Mouse (Mus musculus): ENCODE data around the gene Gse1.
A peak's percentile ranks its signal among the peaks of the same experiment; 100 is the strongest.

Gene Gse1

GRCm38 (mm10) chr8:120307103-120307502, 78.8 kb downstream of the Gse1 start:
- Histone ChIP-seq H3K27me3 (ENCODE audit: insufficient read depth, low read length) (peaks cover 56% of the 10 kb centered on the region), H3K4me3 (replicated peaks; ENCODE audit: low read length) (no peak overlapping the region), H3K36me3 (ENCODE audit: insufficient read depth, low read length) (no peaks in the 10 kb centered on the region), H3K4me1 (replicated peaks; ENCODE audit: low read depth, low read length) (peaks cover 55% of the 10 kb centered on the region), H3K9me3 (ENCODE audit: low read length) (no peaks in the 10 kb centered on the region)
- no peak for TF ChIP-seq CTCF (conservative IDR thresholded peaks at IDR 0.05; ENCODE audit: low read length)

DNA sequence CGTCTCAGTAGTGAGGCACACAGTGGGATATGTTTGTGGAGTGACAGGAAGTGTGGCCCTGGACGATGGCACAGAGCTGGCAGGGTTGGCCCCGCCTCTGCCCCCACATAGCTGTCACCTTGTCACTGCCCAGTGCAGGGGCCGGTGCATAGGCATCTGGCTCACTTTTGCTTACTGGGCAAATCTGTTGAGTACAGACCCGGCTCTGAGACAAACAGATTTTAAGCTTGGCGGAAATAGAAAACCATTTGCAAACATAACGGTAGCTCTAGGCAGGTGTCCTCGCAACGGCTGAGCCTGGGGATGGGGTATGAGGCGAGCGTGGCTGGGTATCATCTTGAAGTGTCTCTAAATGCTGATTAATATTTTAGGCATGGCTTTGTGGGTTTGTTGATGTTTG, 79.3 kb downstream of the Gse1 start:
- TF ChIP-seq POU5F1 (IDR thresholded peaks at IDR 0.05; ENCODE audit: borderline replicate concordance, low read length): no peak
- TF ChIP-seq NANOG (IDR thresholded peaks at IDR 0.05; ENCODE audit: borderline replicate concordance, low read length): no peak
- no peak for TF ChIP-seq CTCF (conservative IDR thresholded peaks at IDR 0.05; ENCODE audit: low read length)
- H3K4me1 ChIP-seq (replicated peaks; ENCODE audit: low read depth, low read length): peaks cover 52% of the 10 kb centered on the region
- no peak overlapping the region for H3K4me3 ChIP-seq (replicated peaks; ENCODE audit: low read length)
- H3K9me3 ChIP-seq (ENCODE audit: low read length): no peaks in the 10 kb centered on the region
- H3K27me3 ChIP-seq (ENCODE audit: insufficient read depth, low read length): peaks cover 58% of the 10 kb centered on the region
- H3K36me3 ChIP-seq (ENCODE audit: insufficient read depth, low read length): no peaks in the 10 kb centered on the region

DNA sequence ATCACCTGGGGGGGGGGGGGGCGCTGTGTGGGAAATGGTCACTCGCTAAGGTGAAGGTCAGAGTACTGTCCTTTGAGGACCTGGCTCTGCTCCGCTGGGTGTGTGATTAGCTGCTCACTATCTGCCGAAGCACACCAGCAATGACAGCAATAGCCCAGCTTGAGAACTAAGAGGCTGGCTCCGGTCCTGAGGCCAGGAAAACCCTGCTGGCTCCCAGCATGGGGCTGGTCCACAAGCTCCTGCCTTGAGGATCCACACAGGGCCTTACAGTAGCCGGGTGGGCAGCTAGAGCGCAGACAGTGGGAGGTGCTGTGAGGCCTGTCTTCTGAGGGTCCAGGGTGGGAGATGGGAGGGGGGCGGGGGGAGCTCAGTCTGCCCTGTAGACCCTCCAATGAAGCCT, 79.9 kb downstream of the Gse1 start:
- TF ChIP-seq NANOG (IDR thresholded peaks at IDR 0.05; ENCODE audit: borderline replicate concordance, low read length) (no peak), CTCF (conservative IDR thresholded peaks at IDR 0.05; ENCODE audit: low read length) (no peak), POU5F1 (IDR thresholded peaks at IDR 0.05; ENCODE audit: borderline replicate concordance, low read length) (no peak)
- Histone ChIP-seq H3K27me3 (ENCODE audit: insufficient read depth, low read length) (peaks cover 58% of the 10 kb centered on the region), H3K4me3 (replicated peaks; ENCODE audit: low read length) (no peak overlapping the region), H3K4me1 (replicated peaks; ENCODE audit: low read depth, low read length) (peaks cover 48% of the 10 kb centered on the region), H3K9me3 (ENCODE audit: low read length) (no peaks in the 10 kb centered on the region), H3K36me3 (ENCODE audit: insufficient read depth, low read length) (no peaks in the 10 kb centered on the region)

DNA sequence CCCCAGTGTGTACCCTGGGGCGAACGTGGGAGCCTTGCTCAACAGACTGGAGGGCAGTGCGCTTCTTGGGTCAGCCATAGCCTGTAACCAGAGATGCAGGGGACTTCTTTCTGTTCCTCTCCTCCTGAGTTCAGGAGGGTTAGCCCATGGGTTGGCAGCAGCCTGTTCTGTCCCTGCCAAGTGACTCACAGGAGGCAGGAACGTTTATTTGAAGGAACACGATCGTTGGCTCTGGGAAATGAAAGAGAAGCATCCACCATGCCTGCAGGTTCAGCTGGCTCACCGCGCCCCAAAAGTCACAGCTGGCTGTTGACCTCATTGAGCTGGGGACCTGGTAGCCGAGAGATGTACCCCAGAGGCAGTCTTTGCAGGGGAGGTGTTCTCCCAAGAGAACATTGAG, 80.3 kb downstream of the Gse1 start:
- Histone ChIP-seq H3K27me3 (ENCODE audit: insufficient read depth, low read length) (peaks cover 61% of the 10 kb centered on the region), H3K9me3 (ENCODE audit: low read length) (no peaks in the 10 kb centered on the region), H3K36me3 (ENCODE audit: insufficient read depth, low read length) (no peaks in the 10 kb centered on the region), H3K4me1 (replicated peaks; ENCODE audit: low read depth, low read length) (peaks cover 44% of the 10 kb centered on the region), H3K4me3 (replicated peaks; ENCODE audit: low read length) (no peak overlapping the region)
- TF ChIP-seq POU5F1 (IDR thresholded peaks at IDR 0.05; ENCODE audit: borderline replicate concordance, low read length): no peak
- TF ChIP-seq NANOG (IDR thresholded peaks at IDR 0.05; ENCODE audit: borderline replicate concordance, low read length): no peak
- no peak for TF ChIP-seq CTCF (conservative IDR thresholded peaks at IDR 0.05; ENCODE audit: low read length)

GRCm38 (mm10) chr8:120309326-120309725, 81.1 kb downstream of the Gse1 start:
- H3K4me1 ChIP-seq (replicated peaks; ENCODE audit: low read depth, low read length): peaks cover 36% of the 10 kb centered on the region
- H3K27me3 ChIP-seq (ENCODE audit: insufficient read depth, low read length): peaks cover 63% of the 10 kb centered on the region
- H3K4me3 ChIP-seq (replicated peaks; ENCODE audit: low read length): 0 out of 2 replicates have a peak overlapping the region, but pooled peaks have one; percentile 37
- H3K36me3 ChIP-seq (ENCODE audit: insufficient read depth, low read length): no peaks in the 10 kb centered on the region
- no peaks in the 10 kb centered on the region for H3K9me3 ChIP-seq (ENCODE audit: low read length)
- no peak for TF ChIP-seq POU5F1 (IDR thresholded peaks at IDR 0.05; ENCODE audit: borderline replicate concordance, low read length)
- no peak for TF ChIP-seq NANOG (IDR thresholded peaks at IDR 0.05; ENCODE audit: borderline replicate concordance, low read length)
- TF ChIP-seq CTCF (conservative IDR thresholded peaks at IDR 0.05; ENCODE audit: low read length): no peak

DNA sequence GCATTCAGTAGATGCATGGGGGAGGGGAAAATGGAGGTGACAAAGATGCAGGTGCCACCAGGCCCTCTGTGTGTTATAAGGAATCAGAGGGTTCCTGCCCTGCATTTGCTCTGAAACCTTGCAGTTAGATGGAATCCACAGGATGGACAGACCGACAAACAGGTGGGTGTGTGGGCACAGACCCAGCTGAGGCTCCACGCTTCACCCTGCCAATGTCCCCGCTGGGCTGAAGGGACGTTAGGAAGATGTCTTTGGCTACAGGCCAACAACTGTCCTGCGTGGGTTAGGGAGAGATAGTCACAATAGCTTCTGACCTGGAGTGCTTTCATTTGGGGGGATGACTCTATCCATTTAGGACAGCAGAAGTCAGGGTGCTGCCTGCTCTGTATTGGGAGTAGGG, 81.8 kb downstream of the Gse1 start:
- Histone ChIP-seq H3K36me3 (ENCODE audit: insufficient read depth, low read length) (no peaks in the 10 kb centered on the region), H3K9me3 (ENCODE audit: low read length) (no peaks in the 10 kb centered on the region), H3K4me3 (replicated peaks; ENCODE audit: low read length) (no peak overlapping the region), H3K4me1 (replicated peaks; ENCODE audit: low read depth, low read length) (peaks cover 31% of the 10 kb centered on the region), H3K27me3 (ENCODE audit: insufficient read depth, low read length) (peaks cover 58% of the 10 kb centered on the region)
- no peak for TF ChIP-seq CTCF (conservative IDR thresholded peaks at IDR 0.05; ENCODE audit: low read length)
- TF ChIP-seq NANOG (IDR thresholded peaks at IDR 0.05; ENCODE audit: borderline replicate concordance, low read length): no peak
- TF ChIP-seq POU5F1 (IDR thresholded peaks at IDR 0.05; ENCODE audit: borderline replicate concordance, low read length): no peak

- TF ChIP-seq NANOG (IDR thresholded peaks at IDR 0.05; ENCODE audit: borderline replicate concordance, low read length): no peak
- TF ChIP-seq CTCF (conservative IDR thresholded peaks at IDR 0.05; ENCODE audit: low read length): no peak
- no peak for TF ChIP-seq POU5F1 (IDR thresholded peaks at IDR 0.05; ENCODE audit: borderline replicate concordance, low read length)
- H3K27me3 ChIP-seq (ENCODE audit: insufficient read depth, low read length): peaks cover 55% of the 10 kb centered on the region
- peaks cover 25% of the 10 kb centered on the region for H3K4me1 ChIP-seq (replicated peaks; ENCODE audit: low read depth, low read length)
- no peak overlapping the region for H3K4me3 ChIP-seq (replicated peaks; ENCODE audit: low read length)
- H3K36me3 ChIP-seq (ENCODE audit: insufficient read depth, low read length): no peaks in the 10 kb centered on the region
- H3K9me3 ChIP-seq (ENCODE audit: low read length): no peaks in the 10 kb centered on the region
Measured at GRCm38 (mm10) chr8:120312452-120312851, 84.2 kb downstream of the Gse1 start.

DNA sequence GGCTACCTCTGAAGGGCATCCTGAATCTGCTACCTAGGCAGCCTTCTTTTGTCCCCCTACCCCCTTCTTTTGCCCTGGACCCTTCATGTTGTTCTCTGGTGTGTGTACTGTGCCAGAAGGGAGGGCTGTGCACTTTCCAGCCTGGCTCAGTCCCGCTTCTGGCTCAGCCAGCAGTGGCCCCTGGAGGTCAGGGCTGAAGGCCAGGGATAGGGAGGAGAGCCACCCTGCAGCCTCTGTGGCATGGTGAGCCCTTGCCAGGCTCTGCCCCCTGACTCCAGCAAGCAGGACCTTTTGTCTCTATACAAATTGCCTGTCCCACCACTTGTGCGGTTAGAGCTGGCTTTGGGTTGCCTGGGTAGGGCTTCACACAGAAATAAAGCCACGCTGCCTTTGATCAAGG, 85.4 kb downstream of the Gse1 start:
- H3K36me3 ChIP-seq (ENCODE audit: insufficient read depth, low read length): no peaks in the 10 kb centered on the region
- H3K4me1 ChIP-seq (replicated peaks; ENCODE audit: low read depth, low read length): peaks cover 16% of the 10 kb centered on the region
- TF ChIP-seq CTCF (conservative IDR thresholded peaks at IDR 0.05; ENCODE audit: low read length) (no peak), POU5F1 (IDR thresholded peaks at IDR 0.05; ENCODE audit: borderline replicate concordance, low read length) (no peak), NANOG (IDR thresholded peaks at IDR 0.05; ENCODE audit: borderline replicate concordance, low read length) (no peak)
- H3K9me3 ChIP-seq (ENCODE audit: low read length): no peaks in the 10 kb centered on the region
- H3K4me3 ChIP-seq (replicated peaks; ENCODE audit: low read length): no peak overlapping the region
- H3K27me3 ChIP-seq (ENCODE audit: insufficient read depth, low read length): peaks cover 47% of the 10 kb centered on the region

DNA sequence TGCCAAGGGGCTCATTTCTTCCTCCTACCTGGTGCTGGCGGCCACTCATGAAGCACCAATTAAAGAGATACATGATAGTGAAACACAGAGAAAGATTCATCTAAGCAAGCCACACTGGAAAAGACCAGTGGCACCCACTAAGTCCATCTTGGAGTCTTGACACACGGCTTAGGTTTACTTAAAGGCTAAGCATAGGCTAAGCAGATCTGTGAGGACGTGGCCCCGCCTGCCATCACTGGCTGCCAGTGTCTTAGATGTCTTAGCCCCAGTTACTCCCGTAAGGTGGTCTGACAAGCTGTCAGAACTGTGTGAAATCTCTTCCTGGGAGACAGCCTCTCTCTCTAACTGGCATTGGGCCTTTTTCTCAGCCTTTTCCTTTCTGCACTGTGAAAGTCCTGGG, 86.7 kb downstream of the Gse1 start:
- Histone ChIP-seq H3K36me3 (ENCODE audit: insufficient read depth, low read length) (no peaks in the 10 kb centered on the region), H3K4me3 (replicated peaks; ENCODE audit: low read length) (no peak overlapping the region), H3K9me3 (ENCODE audit: low read length) (no peaks in the 10 kb centered on the region), H3K4me1 (replicated peaks; ENCODE audit: low read depth, low read length) (peaks cover 9% of the 10 kb centered on the region), H3K27me3 (ENCODE audit: insufficient read depth, low read length) (peaks cover 36% of the 10 kb centered on the region)
- TF ChIP-seq NANOG (IDR thresholded peaks at IDR 0.05; ENCODE audit: borderline replicate concordance, low read length): no peak
- TF ChIP-seq CTCF (conservative IDR thresholded peaks at IDR 0.05; ENCODE audit: low read length): no peak
- no peak for TF ChIP-seq POU5F1 (IDR thresholded peaks at IDR 0.05; ENCODE audit: borderline replicate concordance, low read length)

Data from E14TG2a.4 (cell line).